Mouse (Mus musculus) C3H10T1/2 (cell line): ENCODE results near the gene Cstb. TPM values are rescaled to one million over a fixed set of nuclear protein-coding genes. Genes with fewer than 3 reads are reported as not detected.

Experiments used
- polyA plus RNA-seq, 2 experiments: library from polyadenylated mRNA; unstranded; fragments of >200 nt; fragmentation: generic; extraction: Trizol; gene quantifications; one replicate each; pipeline ENCODE4 v1.2.1; 2012; ENCODE audit warnings: missing spikeins in 2 of 2

Gene Cstb
- polyA plus RNA-seq, result 100 to 1,000 TPM; 397 to 580 TPM

GRCm38 (mm10) chr10:78425181-78426041 lies at the start of gene Cstb:
Gene Cstb, plus strand, starts transcription at chr10:78425669.

GRCm38 (mm10) chr10:78412319-78413151 lies 12.9 kb upstream of the Cstb start, which contains the start of gene Rrp1:
Gene Rrp1, minus strand, starts transcription at chr10:78413043.

GRCm38 (mm10) chr10:78464792-78465207 lies 39.3 kb downstream of the Cstb start, which contains the start of gene Pdxk:
Gene Pdxk, minus strand, starts transcription at chr10:78464975.

Other genes with a start within 250 kb of the Cstb start
- gene Pwp2, start 240.5 kb upstream of the Cstb start, polyA plus RNA-seq, result 10 to 100 TPM; 11.8 to 17.0 TPM
- gene Trappc10, start 181.0 kb upstream of the Cstb start, polyA plus RNA-seq, result 10 to 100 TPM in 1 of 2 experiments, 1 to 10 TPM in 1; 5.1 to 15.5 TPM
- 100 to 1,000 TPM in 1 of 2 experiments, 10 to 100 TPM in 1; 97.7 to 119 TPM for gene Agpat3, start 73.2 kb upstream of the Cstb start, polyA plus RNA-seq
- 100 to 1,000 TPM; 168 to 304 TPM for gene Rrp1, start 12.6 kb upstream of the Cstb start, polyA plus RNA-seq
- 10 to 100 TPM; 12.2 to 23.9 TPM for gene Pdxk, start 39.3 kb downstream of the Cstb start, polyA plus RNA-seq
- not detected for gene Olfr1358, start 91.8 kb downstream of the Cstb start, polyA plus RNA-seq
- gene Ilvbl, start 148.7 kb downstream of the Cstb start, polyA plus RNA-seq, result 100 to 1,000 TPM in 1 of 2 experiments, 10 to 100 TPM in 1; 41.0 to 101 TPM
- gene Syde1, start 166.3 kb downstream of the Cstb start, polyA plus RNA-seq, result 10 to 100 TPM; 25.9 to 34.4 TPM
- not detected for gene Olfr1357, start 192.4 kb downstream of the Cstb start, polyA plus RNA-seq